Mouse (Mus musculus) stomach, postnatal 0 days (tissue): Measurements from ENCODE around the gene Hsd17b13.

Experiments used
- CTCF ChIP-seq: IDR thresholded peaks from 2 replicates; pipeline ENCODE4 v1.5.1; 2016; ENCODE audit warnings: antibody characterized with exemption, low read depth, mild to moderate bottlenecking, moderate library complexity
- EP300 ChIP-seq: optimal IDR thresholded peaks from 2 replicates; pipeline ENCODE3; 2016; ENCODE audit warnings: antibody characterized with exemption

- TF ChIP-seq EP300 (no peak), CTCF (no peak)
Measured at GRCm38 (mm10) chr5:103962935-103963429, 14.2 kb downstream of the Hsd17b13 start.
